Mouse (Mus musculus) colon, adult 2 months (tissue): ENCODE results near the gene Prrc2c. TPM values are rescaled to one million over a fixed set of nuclear protein-coding genes. Genes with fewer than 3 reads are reported as not detected.

ENCODE experiments used
- polyA plus RNA-seq: library from polyadenylated mRNA; depleted of rRNA; stranded (reverse); fragments of >200 nt; gene quantifications from 2 replicates; pipeline ENCODE4 v1.2.3, GENCODE M21; 2012; rRNA removed

Prrc2c gene
- polyA plus RNA-seq = 23.2 and 23.7 TPM in 2 replicates

GRCm38 (mm10) chr1:162740401-162740835 is at the start of gene Prrc2c:
Prrc2c (minus strand) TSS chr1:162740556.

GRCm38 (mm10) chr1:162658119-162658518 is 82.2 kb downstream of the Prrc2c start, which contains the start of gene Myocos:
Myocos (minus strand) TSS chr1:162658219.

DNA sequence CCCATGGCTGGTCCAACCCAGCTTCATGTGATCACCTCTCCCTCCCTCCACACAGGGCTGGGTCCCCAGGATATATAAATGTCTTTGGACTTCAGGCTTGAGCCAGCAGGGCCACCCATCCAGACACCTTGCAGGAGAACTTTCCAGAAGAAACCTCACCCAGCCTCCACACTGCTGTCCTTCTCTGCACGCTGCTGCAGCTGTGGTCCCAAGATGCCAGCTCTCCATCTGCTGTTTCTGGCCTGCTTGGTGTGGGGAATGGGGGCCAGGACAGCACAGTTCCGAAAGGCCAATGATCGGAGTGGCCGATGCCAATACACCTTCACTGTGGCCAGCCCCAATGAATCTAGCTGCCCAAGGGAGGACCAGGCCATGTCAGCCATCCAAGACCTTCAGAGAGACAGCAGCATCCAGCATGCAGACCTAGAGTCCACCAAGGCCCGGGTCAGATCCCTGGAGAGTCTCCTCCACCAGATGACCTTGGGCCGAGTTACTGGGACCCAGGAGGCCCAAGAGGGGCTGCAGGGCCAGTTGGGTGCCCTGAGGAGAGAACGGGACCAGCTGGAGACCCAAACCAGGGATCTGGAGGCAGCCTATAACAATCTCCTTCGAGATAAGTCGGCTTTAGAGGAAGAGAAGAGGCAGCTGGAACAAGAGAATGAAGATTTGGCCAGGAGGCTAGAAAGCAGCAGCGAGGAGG is 101.2 kb downstream of the Prrc2c start, which contains the start of gene Myoc:
Myoc (plus strand) TSS at position 105 of the 700 bp plus-strand sequence.

Other genes starting within 250 kb of the Prrc2c start
- gene Mettl13, start 192.0 kb downstream of the Prrc2c start, polyA plus RNA-seq = 3.9 and 4.6 TPM in 2 replicates
- gene Vamp4, start 170.0 kb downstream of the Prrc2c start, polyA plus RNA-seq = 11.8 and 19.0 TPM in 2 replicates
- gene Myoc, start 101.4 kb downstream of the Prrc2c start, polyA plus RNA-seq = 0.42 and 0.80 TPM in 2 replicates
- gene Myocos, start 82.3 kb downstream of the Prrc2c start, polyA plus RNA-seq = not detected in 2 replicates
- 1.0 and 1.3 TPM in 2 replicates for gene Fmo4, start 73.4 kb upstream of the Prrc2c start, polyA plus RNA-seq
- gene Fmo1, start 126.1 kb upstream of the Prrc2c start, polyA plus RNA-seq = 3.8 and 6.2 TPM in 2 replicates
- gene Fmo2, start 158.2 kb upstream of the Prrc2c start, polyA plus RNA-seq = 5.7 and 6.8 TPM in 2 replicates
- not detected in 2 replicates for gene Fmo6, start 197.0 kb upstream of the Prrc2c start, polyA plus RNA-seq
- 0.07 TPM in 1 of 2 replicates, not detected in the other for gene Fmo3, start 244.0 kb upstream of the Prrc2c start, polyA plus RNA-seq